Mouse (Mus musculus) hindbrain, postnatal 0 days (tissue): ENCODE measurements around the gene Reg2. TPM values are rescaled to one million over a fixed set of nuclear protein-coding genes. Genes with fewer than 3 reads are reported as not detected.
"Not testable (repeated sequence)": the region's sequence is repeated elsewhere in the genome, so short reads cannot be mapped to it uniquely, and the experiment has no call there.

Experiments
- ATAC-seq: fragments of 200-750 bp; cut with Nextera tagmentation; 2 replicates; pipeline ENCODE4 v1.8.0; 2017; ENCODE audit warnings: mild to moderate bottlenecking, moderate TSS enrichment, moderate library complexity
- DNase-seq: peaks from one replicate; pipeline ENCODE4 v3.0.0-alpha.2; 2015; ENCODE audit warnings: low spot score
- H3K27ac ChIP-seq: fragments of 300-500 bp; sonication (generic); 2 replicates; pipeline ENCODE4 v1.5.1; 2014; ENCODE audit warnings: mild to moderate bottlenecking
- H3K27me3 ChIP-seq: fragments of 300-500 bp; sonication (generic); 2 replicates; pipeline ENCODE4 v1.6.1; 2014; ENCODE audit warnings: low read length, mixed read lengths; ENCODE audit not compliant: insufficient read depth
- H3K36me3 ChIP-seq: fragments of 300-500 bp; sonication (generic); 2 replicates; pipeline ENCODE4 v1.6.1; 2014; ENCODE audit warnings: low read length, mixed read lengths; ENCODE audit not compliant: insufficient read depth
- H3K4me1 ChIP-seq: fragments of 300-500 bp; sonication (generic); 2 replicates; pipeline ENCODE4 v1.6.1; 2014; ENCODE audit warnings: antibody characterized with exemption, low read length, mixed read lengths; ENCODE audit not compliant: insufficient read depth
- H3K4me2 ChIP-seq: fragments of 300-500 bp; sonication (generic); 2 replicates; pipeline ENCODE4 v1.6.1; 2014; ENCODE audit warnings: low read depth, mild to moderate bottlenecking, low read length, moderate library complexity, mixed read lengths
- H3K4me3 ChIP-seq: fragments of 300-500 bp; sonication (generic); 2 replicates; pipeline ENCODE4 v1.5.1; 2014; ENCODE audit warnings: low read length
- H3K9ac ChIP-seq: fragments of 300-500 bp; sonication (generic); replicated peaks from 2 replicates; pipeline ENCODE4 v1.6.1; 2014; ENCODE audit warnings: mild to moderate bottlenecking, low read length, moderate library complexity, mixed read lengths
- H3K9me3 ChIP-seq: fragments of 300-500 bp; sonication (generic); 2 replicates; pipeline ENCODE4 v1.6.1; 2016; ENCODE audit warnings: low read length, mixed read lengths
- CTCF ChIP-seq: IDR thresholded peaks from 2 replicates; pipeline ENCODE4 v1.5.1; 2016; ENCODE audit warnings: antibody characterized with exemption, control low read depth, low read depth
- WGBS: fragments of 180-500 bp; shearing (Covaris S2); extraction: QIAGEN DNeasy Blood & Tissue Kit; methylation state at CpG from one replicate; pipeline ENCODE4 v1.1.7; 2014; 5-methylcytosine and 5-hydroxymethylcytosine counted together
- polyA plus RNA-seq: library from polyadenylated mRNA; unstranded; fragments of >200 nt; fragmentation: Nextera tagmentation; extraction: Ambion mirVana; gene quantifications from 2 replicates; pipeline ENCODE4 v1.2.1, GENCODE M21; 2015
- total RNA-seq: library from RNA; depleted of rRNA; stranded (reverse); fragments of >200 nt; gene quantifications from 2 replicates; pipeline ENCODE4 v1.2.3, GENCODE M21; 2014; rRNA removed

Gene Reg2
- total RNA-seq (not detected in 2 replicates), polyA plus RNA-seq (not detected in 2 replicates)

GRCm38 (mm10) chr6:78395323-78395722 is at the start of gene Reg2:
Gene Reg2 (plus strand): TSS chr6:78395623.
- not testable (repeated sequence) for ATAC-seq, H3K4me2 ChIP-seq, H3K4me3 ChIP-seq, H3K4me1 ChIP-seq, H3K27ac ChIP-seq, H3K27me3 ChIP-seq, H3K9ac ChIP-seq, H3K9me3 ChIP-seq, DNase-seq, H3K36me3 ChIP-seq
- WGBS, result 98% methylated on average over 4 of the region's 17 CpGs

- no peak for TF ChIP-seq CTCF
- WGBS, result 70% methylated on average over 2 of the region's 2 CpGs
- no peak for DNase-seq
- H3K36me3 ChIP-seq, result no peaks in the 10 kb centered on the region
- no peak for ATAC-seq
- no peaks in the 10 kb centered on the region for H3K27me3 ChIP-seq
- no peaks in the 10 kb centered on the region for H3K4me1 ChIP-seq
- no peak overlapping the region for H3K4me2 ChIP-seq
- H3K4me3 ChIP-seq, result no peak overlapping the region
- no peak overlapping the region for H3K9ac ChIP-seq
- H3K27ac ChIP-seq, result no peak overlapping the region
- no peaks in the 10 kb centered on the region for H3K9me3 ChIP-seq
These were observed 33.4 kb upstream of the Reg2 start for GRCm38 (mm10) chr6:78361971-78362563.

- 89% methylated on average over 2 of the region's 2 CpGs for WGBS
- no peaks in the 10 kb centered on the region for H3K36me3 ChIP-seq
- H3K27ac ChIP-seq, result no peak within 1 kb of the TSS
- DNase-seq (no peak), ATAC-seq (no peak)
- no peak for TF ChIP-seq CTCF
- H3K4me2 ChIP-seq, result no peak within 1 kb of the TSS
- H3K9me3 ChIP-seq, result no peaks in the 10 kb centered on the region
- H3K4me3 ChIP-seq, result no peak within 1 kb of the TSS
- no peaks in the 10 kb centered on the region for H3K4me1 ChIP-seq
- H3K27me3 ChIP-seq, result no peaks in the 10 kb centered on the region
- H3K9ac ChIP-seq, result no peak within 1 kb of the TSS
These were observed 25.1 kb upstream of the Reg2 start, which contains the start of gene Reg3b for GRCm38 (mm10) chr6:78370357-78370756. Gene Reg3b (plus strand): TSS chr6:78370657.

DNA sequence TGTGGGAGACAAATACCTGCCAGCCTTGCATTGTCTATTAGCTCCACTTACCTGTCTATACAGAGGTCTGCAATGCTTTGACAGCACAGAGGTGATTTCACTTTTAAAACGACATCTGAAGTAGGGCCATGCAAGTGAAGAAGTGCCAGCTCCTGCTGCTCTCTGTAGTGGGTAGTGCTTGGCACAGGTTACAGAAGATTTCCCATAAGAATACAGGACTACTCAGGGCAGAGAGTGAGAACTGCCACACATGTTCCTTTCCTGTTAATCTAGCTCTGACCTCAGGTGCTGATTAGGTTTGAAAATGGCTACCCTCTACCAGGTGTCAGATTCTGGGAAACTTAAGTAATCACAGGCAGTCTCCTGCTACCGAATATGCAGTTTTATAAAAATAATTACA is 16.7 kb upstream of the Reg2 start, which contains the start of gene Reg3d:
TSS of gene Reg3d (minus strand) at position 101 of the 400 bp plus-strand sequence.
- TF ChIP-seq CTCF, result no peak
- WGBS, result 67% methylated on average over 2 of the region's 2 CpGs

DNA sequence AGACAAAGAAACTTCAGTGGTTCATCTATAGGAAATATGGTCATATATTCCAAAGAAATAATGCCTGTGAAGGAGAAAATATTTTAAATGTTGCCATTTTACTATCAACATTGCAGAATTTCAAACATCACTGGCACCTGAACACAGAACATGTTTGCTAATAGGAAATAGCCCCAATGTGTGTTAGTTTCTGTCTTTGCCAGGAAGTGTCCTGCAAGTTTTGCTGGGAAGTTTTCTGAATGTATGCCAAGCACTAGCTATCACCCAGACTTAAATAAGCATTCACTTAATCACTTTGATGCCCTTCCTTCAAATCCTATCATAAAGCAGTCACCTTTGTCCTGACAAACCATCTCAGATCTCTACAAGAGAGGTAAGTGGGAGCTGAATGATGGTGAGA is 15.0 kb upstream of the Reg2 start, which contains the start of gene Reg3a:
TSS of gene Reg3a (plus strand) at position 301 of the 400 bp plus-strand sequence.
- ATAC-seq (no peak), DNase-seq (no peak)
- H3K27ac ChIP-seq, result no peak within 1 kb of the TSS
- no peaks in the 10 kb centered on the region for H3K36me3 ChIP-seq
- TF ChIP-seq CTCF, result no peak
- H3K4me3 ChIP-seq, result no peak within 1 kb of the TSS
- H3K4me1 ChIP-seq, result no peaks in the 10 kb centered on the region
- no peaks in the 10 kb centered on the region for H3K27me3 ChIP-seq
- H3K9ac ChIP-seq, result no peak within 1 kb of the TSS
- H3K4me2 ChIP-seq, result no peak within 1 kb of the TSS
- H3K9me3 ChIP-seq, result no peaks in the 10 kb centered on the region

More for the DNA sequence above, 16.7 kb upstream of the Reg2 start, which contains the start of gene Reg3d:
- no peak within 1 kb of the TSS for H3K4me3 ChIP-seq
- no peak for ATAC-seq
- no peak within 1 kb of the TSS for H3K9ac ChIP-seq
- H3K36me3 ChIP-seq, result no peaks in the 10 kb centered on the region
- no peak for DNase-seq
- H3K9me3 ChIP-seq, result no peaks in the 10 kb centered on the region
- no peak within 1 kb of the TSS for H3K27ac ChIP-seq
- no peaks in the 10 kb centered on the region for H3K27me3 ChIP-seq
- H3K4me2 ChIP-seq, result no peak within 1 kb of the TSS
- no peaks in the 10 kb centered on the region for H3K4me1 ChIP-seq

GRCm38 (mm10) chr6:78385609-78386008 is 9.8 kb upstream of the Reg2 start:
- Histone ChIP-seq H3K4me3 (no peak overlapping the region), H3K9ac (no peak overlapping the region), H3K27me3 (no peaks in the 10 kb centered on the region), H3K27ac (no peak overlapping the region), H3K36me3 (no peaks in the 10 kb centered on the region), H3K9me3 (no peaks in the 10 kb centered on the region), H3K4me1 (no peaks in the 10 kb centered on the region), H3K4me2 (no peak overlapping the region)
- no peak for DNase-seq
- 68% methylated on average over 3 of the region's 3 CpGs for WGBS
- ATAC-seq, result no peak
- TF ChIP-seq CTCF, result no peak

DNA sequence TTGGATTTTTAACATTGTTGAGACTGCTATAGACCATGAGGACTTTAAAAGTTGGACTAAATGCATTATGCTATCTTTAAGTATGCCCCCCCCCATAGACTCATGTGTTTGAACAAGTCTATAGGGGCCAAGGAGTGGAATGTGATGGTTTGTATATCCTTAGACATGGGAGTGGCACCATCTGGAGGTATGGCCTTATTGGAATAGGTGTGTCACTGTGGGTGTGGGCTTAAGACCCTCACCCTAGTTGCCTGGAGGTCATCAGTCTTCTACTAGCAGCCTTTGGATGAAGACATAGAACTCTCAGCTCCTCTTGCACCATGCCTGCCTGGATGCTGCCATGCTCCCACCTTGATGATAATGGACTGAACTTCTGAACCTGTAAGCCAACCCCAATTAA is 27.0 kb downstream of the Reg2 start, which contains the start of gene Reg1:
TSS of gene Reg1 (plus strand) at position 301 of the 400 bp plus-strand sequence.
- H3K36me3 ChIP-seq, H3K9me3 ChIP-seq, H3K27me3 ChIP-seq, H3K4me3 ChIP-seq, DNase-seq, ATAC-seq, H3K4me2 ChIP-seq, H3K27ac ChIP-seq, H3K9ac ChIP-seq, H3K4me1 ChIP-seq: not testable (repeated sequence)
